Mouse (Mus musculus) liver, embryonic 14.5 days (tissue): ENCODE data around the gene Ptafr.

Experiments used
- CTCF ChIP-seq: IDR thresholded peaks from 2 replicates; pipeline ENCODE4 v1.5.1; 2016; ENCODE audit warnings: antibody characterized with exemption, low read depth, control low read depth
- EP300 ChIP-seq: IDR thresholded peaks from 2 replicates; pipeline ENCODE4 v1.6.1; 2016; ENCODE audit warnings: antibody characterized with exemption, low read depth

- TF ChIP-seq CTCF (no peak), EP300 (no peak)
Observed at GRCm38 (mm10) chr4:132539481-132539880, 24.4 kb upstream of the Ptafr start.
